Mouse (Mus musculus) layer of hippocampus, adult 9-10 months (tissue): ENCODE results near the gene Sfxn5.

Experiments
- DNase-seq: peaks from one replicate; pipeline ENCODE4 v3.0.0; 2022; ENCODE audit warnings: low spot score

Gene Sfxn5

GRCm38 (mm10) chr6:85364439-85364838, 31.2 kb upstream of the Sfxn5 start:
- no peak for DNase-seq

- DNase-seq: no peak
Observed at GRCm38 (mm10) chr6:85363906-85364260, 30.7 kb upstream of the Sfxn5 start.

DNA sequence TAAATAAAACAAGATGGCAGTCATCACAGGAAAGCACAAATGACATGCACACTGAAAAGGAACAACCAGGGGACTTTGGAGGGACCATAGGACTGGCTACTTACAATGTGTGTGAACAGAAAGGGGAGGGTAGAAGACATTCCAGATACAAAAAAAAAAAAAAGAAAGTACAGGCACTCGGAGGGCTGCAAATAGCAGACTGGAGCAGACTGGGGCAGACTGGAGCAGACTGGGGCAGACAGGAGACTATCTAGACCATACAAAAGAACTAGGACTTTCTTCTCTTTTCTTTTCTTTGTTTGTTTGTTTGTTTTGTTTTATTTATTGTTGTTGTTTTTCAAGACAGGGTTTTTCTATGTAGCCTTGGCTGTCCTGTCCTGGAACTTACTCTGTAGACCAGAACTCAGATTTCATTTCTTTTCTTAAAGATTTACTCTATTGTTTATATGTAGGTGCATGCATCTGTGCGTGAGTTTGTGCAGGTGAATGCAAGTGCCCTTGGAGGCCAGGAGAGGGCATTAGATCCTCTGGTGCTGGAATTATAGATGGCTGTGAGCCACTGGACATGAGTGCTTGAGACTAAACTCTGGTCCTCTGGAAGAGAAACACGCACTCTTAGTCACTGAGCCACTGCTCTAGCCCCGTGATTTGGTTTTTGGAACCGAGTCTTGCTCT, 30.1 kb upstream of the Sfxn5 start:
- no peak for DNase-seq

- no peak for DNase-seq
Observed at GRCm38 (mm10) chr6:85362610-85363009, 29.4 kb upstream of the Sfxn5 start.

DNA sequence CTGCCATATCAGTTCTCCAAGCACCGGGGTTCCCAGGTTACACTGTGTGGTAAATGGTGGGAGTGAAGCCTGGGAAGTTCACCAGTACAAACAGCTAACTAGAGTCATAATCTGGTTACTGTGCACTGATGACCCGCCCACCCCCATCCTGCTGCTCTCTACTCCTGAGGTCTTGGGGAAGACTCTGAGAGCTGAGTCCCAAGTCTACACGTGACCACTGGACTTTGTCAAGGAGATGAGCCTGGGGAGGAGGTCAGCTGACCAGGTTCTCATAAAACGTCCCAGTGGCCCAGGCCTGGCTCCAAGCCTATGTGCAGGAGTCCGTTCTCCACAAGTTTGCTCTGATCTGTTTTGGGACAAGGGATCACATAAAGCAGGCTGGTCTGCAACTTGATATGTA, 27.1 kb upstream of the Sfxn5 start:
- DNase-seq: no peak

- DNase-seq: no peak
Observed at GRCm38 (mm10) chr6:85358877-85359276, 25.7 kb upstream of the Sfxn5 start.

DNA sequence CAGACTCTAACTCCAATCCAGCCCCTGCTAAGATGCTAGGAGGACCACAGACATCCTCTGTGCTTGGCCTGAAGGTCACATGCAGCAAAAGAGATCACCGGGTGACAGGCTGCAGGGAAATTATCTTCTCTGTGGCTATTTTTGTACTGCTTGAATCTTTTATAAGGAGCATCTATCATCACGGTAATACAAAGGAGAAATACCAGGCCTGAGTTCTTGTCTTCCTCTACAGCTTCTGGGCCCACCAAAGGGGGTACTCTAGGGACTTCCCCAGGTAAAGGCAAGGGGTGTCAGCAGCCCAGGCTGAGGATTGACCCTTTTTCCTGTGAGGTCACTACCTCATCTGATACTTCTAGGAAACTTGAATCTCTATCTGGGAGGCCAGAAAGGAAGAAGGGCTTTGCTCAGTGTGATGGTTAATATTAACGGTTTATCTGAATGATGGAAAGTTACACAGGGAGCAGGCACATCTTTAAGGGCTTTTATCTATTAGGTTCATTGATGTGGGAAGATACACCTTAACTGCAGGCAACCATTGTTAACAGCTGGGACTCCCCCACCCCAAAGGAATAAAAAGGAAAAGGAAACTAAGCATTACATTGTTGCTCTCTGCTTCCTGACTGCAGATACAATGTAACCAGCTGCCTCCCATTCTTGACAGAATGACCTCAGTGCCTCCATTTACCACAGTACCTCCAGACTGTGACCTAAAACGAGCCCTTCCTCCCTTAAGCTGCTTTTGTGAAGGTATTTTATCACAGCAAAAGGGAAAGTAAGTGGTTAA, 23.7 kb upstream of the Sfxn5 start:
- DNase-seq: no peak

- DNase-seq: no peak
Observed at GRCm38 (mm10) chr6:85355753-85356152, 22.5 kb upstream of the Sfxn5 start.

DNA sequence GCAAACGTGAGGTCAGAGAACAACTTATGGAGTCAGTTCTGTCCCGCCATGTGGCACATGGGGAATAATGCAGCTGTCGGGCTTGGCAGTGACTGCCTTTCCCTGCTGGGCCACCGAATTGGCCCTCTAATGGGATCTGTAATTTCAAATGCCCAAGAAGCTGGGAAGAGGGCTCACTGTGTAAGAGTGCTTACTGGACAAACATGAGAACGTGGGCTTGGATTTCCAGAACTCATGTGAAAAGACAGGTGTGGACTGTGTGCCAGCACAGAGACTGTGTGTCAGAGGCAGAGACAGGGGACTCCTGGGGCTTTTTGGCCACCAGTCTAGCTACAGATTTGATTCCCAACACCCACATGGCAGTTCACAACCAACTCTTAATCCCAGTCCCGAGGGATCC, 21.5 kb upstream of the Sfxn5 start:
- DNase-seq: no peak

- no peak for DNase-seq
Observed at GRCm38 (mm10) chr6:85353706-85354105, 20.5 kb upstream of the Sfxn5 start.

GRCm38 (mm10) chr6:85350157-85350556, 16.9 kb upstream of the Sfxn5 start:
- no peak for DNase-seq

GRCm38 (mm10) chr6:85349246-85349645, 16.0 kb upstream of the Sfxn5 start:
- no peak for DNase-seq

- DNase-seq: no peak
Observed at GRCm38 (mm10) chr6:85348133-85348532, 14.9 kb upstream of the Sfxn5 start.

DNA sequence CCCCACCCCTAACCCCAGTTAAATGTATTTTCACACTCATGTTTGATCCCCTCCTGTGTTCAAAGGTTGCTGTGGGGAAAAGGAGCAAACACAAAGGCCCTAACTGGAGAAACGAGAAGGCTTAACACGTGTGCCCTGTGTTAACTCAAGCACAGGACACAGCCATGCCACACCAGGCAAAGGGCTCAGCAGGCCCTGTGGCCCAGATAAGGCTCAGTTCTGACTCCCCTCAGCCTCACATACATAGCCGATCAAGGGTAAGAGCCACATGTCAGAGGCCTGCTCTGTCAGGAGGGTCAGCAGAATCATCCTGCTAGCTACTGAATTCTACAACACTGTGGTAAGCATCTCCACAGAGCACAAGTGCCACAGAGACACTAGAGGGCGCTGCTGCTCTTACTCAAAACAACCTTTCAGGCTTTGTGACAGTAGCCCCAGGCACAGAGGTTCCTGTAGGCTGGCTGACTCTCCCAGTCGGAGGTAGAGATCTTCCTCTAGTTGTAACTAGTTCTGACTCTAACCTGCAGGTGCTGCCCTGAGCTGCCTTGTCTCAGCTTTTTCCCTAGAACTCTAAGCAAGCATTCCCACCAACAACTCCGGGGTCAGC, 12.9 kb upstream of the Sfxn5 start:
- DNase-seq: peak; percentile 72

GRCm38 (mm10) chr6:85344929-85345328, 11.7 kb upstream of the Sfxn5 start:
- DNase-seq: no peak

DNA sequence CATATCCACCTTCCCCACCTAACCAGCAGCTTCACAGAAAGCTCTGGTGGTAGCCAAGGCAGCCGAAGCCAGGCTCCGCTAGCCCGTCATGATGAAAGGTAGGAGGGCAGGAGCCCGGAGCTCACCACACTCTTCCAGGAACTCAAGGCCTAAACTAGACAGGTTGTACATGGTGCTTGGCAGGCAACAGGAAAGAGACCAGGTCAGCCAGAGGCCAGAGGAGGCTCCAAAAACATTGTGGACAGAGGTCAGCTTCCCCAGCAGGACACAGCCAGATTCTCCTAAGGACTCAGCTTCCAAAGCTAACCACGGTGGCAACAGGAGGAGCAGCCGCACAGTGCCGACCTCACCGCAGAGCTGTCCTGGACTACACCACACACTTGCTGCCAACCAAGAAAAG, 9.8 kb upstream of the Sfxn5 start:
- no peak for DNase-seq

- no peak for DNase-seq
Observed at GRCm38 (mm10) chr6:85341814-85342501, 8.7 kb upstream of the Sfxn5 start.

GRCm38 (mm10) chr6:85340184-85340583, 7.0 kb upstream of the Sfxn5 start:
- DNase-seq: no peak

DNA sequence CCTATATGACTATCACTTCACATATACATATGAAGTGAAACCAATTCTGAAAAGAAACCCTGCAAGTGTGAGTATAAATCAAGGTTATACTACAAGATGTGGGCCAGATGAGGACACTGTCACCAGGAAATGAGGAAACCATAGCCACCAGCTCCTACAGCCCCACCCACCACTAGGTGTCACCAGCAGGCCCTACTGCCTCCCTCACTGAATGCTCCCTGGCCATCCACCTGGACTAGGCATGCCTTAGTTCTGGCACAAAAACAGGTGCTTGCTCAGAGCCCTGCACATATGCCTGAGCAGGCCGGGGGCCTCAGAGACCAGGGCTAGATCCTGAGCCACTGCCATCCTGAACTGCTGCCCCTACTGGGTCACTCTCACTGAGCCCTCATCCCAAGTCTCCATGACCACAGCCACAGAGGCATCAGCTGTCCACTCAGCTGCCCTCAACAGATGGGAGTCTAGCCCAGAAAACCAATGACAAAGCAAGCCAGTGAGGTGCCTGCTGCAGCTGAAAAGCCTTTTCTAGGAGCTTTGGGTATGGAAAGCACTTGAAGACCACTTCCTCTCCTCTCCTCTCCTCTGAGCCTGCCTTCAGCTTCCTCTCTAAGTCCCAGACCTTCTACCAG, 6.2 kb upstream of the Sfxn5 start:
- DNase-seq: no peak

DNA sequence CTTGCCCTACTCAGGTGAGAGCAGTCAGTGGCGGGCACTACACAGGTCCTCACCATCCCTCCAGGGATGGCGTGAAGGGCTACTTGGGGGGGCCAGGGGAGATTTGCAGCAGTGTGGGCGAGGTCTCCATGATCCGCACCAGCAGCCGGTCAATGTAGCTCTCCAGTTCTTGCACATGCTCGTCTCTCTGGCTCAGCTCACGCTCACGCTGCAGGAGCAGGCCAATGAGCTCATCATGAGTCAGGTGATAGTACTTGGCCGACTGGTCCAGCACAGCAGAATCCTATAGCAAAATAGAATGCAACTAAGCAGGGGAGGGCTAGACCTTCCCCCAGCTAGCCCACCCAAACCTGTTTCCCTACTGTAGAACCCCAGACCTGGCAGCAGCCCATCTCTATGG, 3.7 kb upstream of the Sfxn5 start:
- no peak for DNase-seq

DNA sequence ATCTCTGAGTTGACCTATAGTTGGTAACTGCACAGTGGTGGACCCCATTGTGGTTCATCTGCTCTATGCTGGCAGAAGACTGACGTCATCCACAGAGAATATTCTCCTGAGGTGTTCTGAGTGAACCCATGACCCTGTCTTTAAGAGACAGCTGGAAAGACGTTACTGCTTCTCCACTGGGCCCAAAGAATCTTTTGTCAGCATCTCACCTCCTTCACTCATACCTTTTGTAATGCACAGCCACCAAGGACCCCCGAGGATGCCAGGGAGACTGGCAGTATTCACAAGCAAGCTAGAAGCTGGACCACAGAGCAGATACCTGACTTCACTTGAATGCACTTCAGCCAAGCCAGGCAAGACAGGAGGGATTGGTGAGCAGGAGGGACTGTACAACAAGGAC, 2.1 kb upstream of the Sfxn5 start:
- DNase-seq: no peak

GRCm38 (mm10) chr6:85334851-85335250, 1.6 kb upstream of the Sfxn5 start:
- no peak for DNase-seq
